9 mouse cellular contexts compared by ENCODE assay signal in genomic region chr2:101600703-101601102, GRCm38 (mm10). TPM values are rescaled to one million over a fixed set of nuclear protein-coding genes. Genes with fewer than 3 reads are reported as not detected.
A peak's percentile ranks its signal among the peaks of the same experiment; 100 is the strongest.
DNase-seq lines count a peak whose midpoint lies in the region; ATAC-seq lines count a peak whose summit lies in the region.
"Had no signal": no experiment of that assay in that cellular context is flagged by ENCODE, and none has a peak within 500 bp of the region (broad histone marks: within the 10 kb centered on the region; RNA-seq: fewer than 3 reads in every experiment).

No protein-coding gene starts in this region.

- no peak overlapping the region for H3K4me3 ChIP-seq in kidney, embryonic 14.5 days (ENCODE audit: low read length)
- H3K4me3 ChIP-seq: liver, embryonic 13.5 days had no signal

- H3K9ac ChIP-seq in kidney, embryonic 14.5 days (ENCODE audit: low read depth, low read length) = no peak overlapping the region
- H3K9ac ChIP-seq: liver, embryonic 13.5 days had no signal

- no peak overlapping the region for H3K27ac ChIP-seq in kidney, embryonic 14.5 days (ENCODE audit: low read depth, low read length)
- H3K27ac ChIP-seq: liver, embryonic 13.5 days had no signal

- peak; percentile 53 for ATAC-seq in frontal cortex, adult (ENCODE audit: low TSS enrichment)
- ATAC-seq in kidney, embryonic 14.5 days (ENCODE audit: low FRiP score, low TSS enrichment) = peak; percentile 48; the same call in 1 of the 2 replicates

- H3K27me3 ChIP-seq in kidney, embryonic 14.5 days (ENCODE audit: control insufficient read depth, insufficient read depth, low read length) = no peaks in the 10 kb centered on the region
- H3K27me3 ChIP-seq: liver, embryonic 13.5 days had no signal

- H3K4me2 ChIP-seq in kidney, embryonic 14.5 days (replicated peaks; ENCODE audit: low read depth, low read length) = no peak overlapping the region
- H3K4me2 ChIP-seq: liver, embryonic 13.5 days had no signal

- 0 out of 2 replicates have a peak, but pooled peaks cover 5% of the 10 kb centered on the region for H3K4me1 ChIP-seq in kidney, embryonic 14.5 days (ENCODE audit: control insufficient read depth, insufficient read depth, low read length)
- H3K4me1 ChIP-seq: liver, embryonic 13.5 days had no signal

- no peaks in the 10 kb centered on the region for H3K9me3 ChIP-seq in kidney, embryonic 14.5 days (ENCODE audit: control insufficient read depth, low read length)
- H3K9me3 ChIP-seq: liver, embryonic 13.5 days had no signal

- DNase-seq in frontal cortex, postnatal 14 days (ENCODE audit: low spot score in 2 of 2) = no peak
- peak; percentile 45 for DNase-seq in testis, postnatal 10 days (ENCODE audit: low spot score)
- no peak for DNase-seq in testis, postnatal 14 days (ENCODE audit: low spot score)
- peak; percentile 48 for DNase-seq in gastrocnemius, postnatal 10 days
- DNase-seq in mesoderm, embryonic 11.5 days (ENCODE audit: low read depth, low spot score) = peak; percentile 37
- DNase-seq in c-Kit-positive CD71-positive TER-119-positive erythroid progenitor cells, embryonic 14.5 days (ENCODE audit: low spot score) = no peak
- DNase-seq: liver, embryonic 13.5 days had no signal

- no peaks in the 10 kb centered on the region for H3K36me3 ChIP-seq in kidney, embryonic 14.5 days (ENCODE audit: control insufficient read depth, insufficient read depth, low read length)
- H3K36me3 ChIP-seq: liver, embryonic 13.5 days had no signal

- 20% methylated on average over 8 of the region's 8 CpGs for WGBS in kidney, embryonic 14.5 days

RNA-seq across cellular contexts. Expression of gene Rag2, which starts 23.8 kb away (rescaled TPM):
- total RNA-seq in gastrocnemius, postnatal 10 days (2021) = under 1 TPM in 1 of 2 experiments, not detected in 1; 0.11 TPM
- polyA plus RNA-seq in kidney, embryonic 14.5 days (2014; fragmentation: Nextera tagmentation; extraction: Ambion mirVana) = 0.11 TPM in 1 of 2 replicates, not detected in the other

RNA-seq across cellular contexts. Expression of gene Rag1, which starts 48.6 kb away (rescaled TPM):
- total RNA-seq in gastrocnemius, postnatal 10 days (2021) = under 1 TPM; 0.16 to 0.61 TPM
- polyA plus RNA-seq in kidney, embryonic 14.5 days (2014; fragmentation: Nextera tagmentation; extraction: Ambion mirVana) = 0.03 TPM in 1 of 2 replicates, not detected in the other

RNA-seq across cellular contexts. Expression of gene B230118H07Rik, which starts 48.6 kb away (rescaled TPM):
- 10 to 100 TPM; 50.4 to 50.8 TPM for total RNA-seq in gastrocnemius, postnatal 10 days (2021)
- polyA plus RNA-seq in kidney, embryonic 14.5 days (2014; fragmentation: Nextera tagmentation; extraction: Ambion mirVana) = 60.6 and 83.0 TPM in 2 replicates

Comparison
In these comparisons a context has a peak if more than half of its experiments do, and no peak if none do; other contexts are left out.
1. DNase-seq: peak in testis, postnatal 10 days (single experiment), gastrocnemius, postnatal 10 days (single experiment) and mesoderm, embryonic 11.5 days (single experiment); none in frontal cortex, postnatal 14 days (0 of 2), testis, postnatal 14 days (single experiment) and c-Kit-positive CD71-positive TER-119-positive erythroid progenitor cells, embryonic 14.5 days (single experiment).